Mouse (Mus musculus): ENCODE measurements around the gene Cep112.

DNA sequence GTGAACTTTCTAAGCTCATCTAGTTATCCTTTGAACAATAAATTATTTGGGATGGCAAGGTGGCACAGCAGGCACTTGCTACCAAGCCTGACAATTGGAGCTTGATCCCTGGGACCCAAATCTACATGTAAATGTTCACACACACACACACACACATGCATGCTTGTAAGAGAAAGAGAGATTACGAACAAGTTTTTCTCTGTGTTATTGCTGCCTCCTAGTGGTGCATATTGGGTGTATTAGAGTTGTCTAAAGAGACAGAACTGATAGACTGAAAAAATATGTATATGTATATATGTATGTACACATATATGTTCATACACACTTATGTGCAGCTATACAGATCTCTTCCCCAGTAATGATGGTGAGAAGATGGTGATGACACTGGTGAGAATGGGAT is 6.5 kb upstream of the Cep112 start:
- no peak for TF ChIP-seq POLR2A (IDR thresholded peaks at IDR 0.05; ENCODE audit: extremely low read depth, insufficient read depth, low read length)
- 0 out of 2 replicates have a peak, but pooled peaks have one; percentile 18 for TF ChIP-seq CTCF (IDR thresholded peaks at IDR 0.05; ENCODE audit: extremely low read depth, insufficient read depth, low read length)
